Mouse (Mus musculus): ENCODE data around the gene Pigw. TPM values are rescaled to one million over a fixed set of nuclear protein-coding genes. Genes with fewer than 3 reads are reported as not detected.
A peak's percentile ranks its signal among the peaks of the same experiment; 100 is the strongest.

Gene Pigw
- total RNA-seq, 2 experiments from 2014 or later, result 6.8 to 7.7 TPM

DNA sequence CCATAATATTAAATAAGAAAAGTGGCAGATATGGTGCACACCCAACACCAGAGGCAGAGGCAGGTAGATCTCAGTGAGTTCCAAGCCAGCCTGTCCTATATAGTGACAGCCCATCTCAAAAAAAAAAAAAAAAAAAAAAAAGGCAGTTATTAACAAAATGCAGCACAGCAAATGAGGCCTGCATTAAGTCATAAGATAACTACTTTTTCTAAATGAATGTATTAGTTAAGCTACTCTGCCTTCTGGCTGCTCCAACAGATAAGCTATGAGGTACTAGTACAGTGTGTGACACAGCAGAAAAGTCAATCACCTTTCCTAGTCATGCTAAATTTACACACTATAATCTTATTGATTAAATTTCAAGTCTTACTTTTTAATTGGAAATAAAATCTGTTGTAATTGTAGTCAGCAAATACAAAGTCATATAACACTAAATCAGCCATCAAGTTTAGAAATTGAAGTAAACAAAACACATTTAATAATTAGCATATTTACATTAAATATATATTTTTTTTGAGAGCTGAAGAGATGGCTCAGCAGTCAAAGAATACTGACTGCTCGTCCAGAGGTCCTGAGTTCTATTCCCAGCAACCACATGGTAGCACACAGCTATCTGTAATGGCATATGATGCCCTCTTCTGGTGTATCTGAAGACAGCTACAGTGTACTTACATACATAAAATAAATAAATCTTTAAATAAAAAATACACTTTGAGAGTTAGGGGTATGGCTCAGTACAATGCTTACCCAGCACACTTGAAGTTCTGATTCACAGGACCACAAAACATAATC lies 6.8 kb downstream of the Pigw start:
- peak; percentile 11; the same call in 1 of the 2 replicates for TF ChIP-seq CTCF (IDR thresholded peaks at IDR 0.05)
- DNase-seq (ENCODE audit: extremely low spot score in 1 of 2, low spot score in 2 of 2), result no peak
- intact Hi-C loops (cut with DNase I), result loop anchor here (5.0 kb wide), 1 partner anchor 269 kb away; the partner anchor contains the start of gene Usp32
- H3K27ac ChIP-seq, result no peak overlapping the region
- H3K4me3 ChIP-seq, result no peak overlapping the region

DNA sequence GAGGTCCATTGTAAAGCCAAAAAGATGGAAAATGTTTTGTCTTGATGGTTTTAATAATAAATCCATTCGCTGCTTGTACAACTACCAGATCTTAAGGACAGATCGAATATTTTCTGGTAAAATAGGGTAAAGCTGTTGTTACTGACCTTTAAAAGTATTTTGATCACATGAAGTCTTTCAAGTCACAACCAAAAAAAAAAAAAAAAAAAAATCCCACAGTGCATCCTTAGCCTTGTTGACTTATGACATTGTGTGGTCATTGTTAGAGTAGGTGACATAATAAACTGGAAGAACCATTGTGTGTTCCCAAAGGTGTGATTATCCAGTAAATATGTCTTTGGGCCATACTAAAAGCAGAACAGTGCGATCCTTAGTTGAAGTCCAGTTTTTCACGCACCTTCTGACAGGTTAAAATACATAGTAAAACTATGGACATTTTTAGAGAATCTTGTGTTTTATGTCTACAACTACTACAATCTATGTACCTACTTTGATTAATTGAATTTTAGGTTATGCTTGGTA lies 8.5 kb downstream of the Pigw start:
- intact Hi-C loops (cut with DNase I), result loop anchor here (2.0 to 5.0 kb wide), 2 partner anchors 33 to 271 kb away; partner anchors contain the start of gene Usp32
- H3K4me3 ChIP-seq, result peak overlapping the region; percentile 88
- DNase-seq (ENCODE audit: extremely low spot score in 1 of 2, low spot score in 2 of 2), result no peak
- no peak for TF ChIP-seq CTCF (IDR thresholded peaks at IDR 0.05)
- peak overlapping the region; percentile 100 for H3K27ac ChIP-seq

DNA sequence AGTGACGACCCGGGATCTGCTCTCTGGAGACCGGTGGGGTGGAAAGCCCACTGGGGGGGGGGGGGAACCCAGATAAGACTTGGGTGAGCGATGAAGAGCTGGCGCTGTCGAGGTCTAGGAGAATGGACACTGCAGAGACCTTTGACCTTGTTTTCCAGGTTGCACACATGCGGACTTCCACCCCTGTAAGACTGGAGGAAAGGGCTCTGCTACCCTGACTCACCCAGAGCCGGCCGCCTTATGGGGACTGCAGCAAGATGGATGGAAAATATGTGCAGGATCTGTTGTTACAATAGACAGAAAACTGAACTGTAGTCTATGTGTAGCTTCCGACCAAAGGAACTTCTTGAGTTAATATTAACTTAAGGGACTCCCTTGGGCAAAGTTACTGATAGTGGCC lies 9.0 kb downstream of the Pigw start:
- intact Hi-C loops (cut with DNase I), result loop anchor here (2.0 to 5.0 kb wide), 2 partner anchors 34 to 271 kb away; partner anchors contain the start of gene Usp32
- TF ChIP-seq CTCF (IDR thresholded peaks at IDR 0.05), result no peak
- DNase-seq (ENCODE audit: extremely low spot score in 1 of 2, low spot score in 2 of 2), result no peak
- peak overlapping the region; percentile 88 for H3K4me3 ChIP-seq
- peak overlapping the region; percentile 100 for H3K27ac ChIP-seq

DNA sequence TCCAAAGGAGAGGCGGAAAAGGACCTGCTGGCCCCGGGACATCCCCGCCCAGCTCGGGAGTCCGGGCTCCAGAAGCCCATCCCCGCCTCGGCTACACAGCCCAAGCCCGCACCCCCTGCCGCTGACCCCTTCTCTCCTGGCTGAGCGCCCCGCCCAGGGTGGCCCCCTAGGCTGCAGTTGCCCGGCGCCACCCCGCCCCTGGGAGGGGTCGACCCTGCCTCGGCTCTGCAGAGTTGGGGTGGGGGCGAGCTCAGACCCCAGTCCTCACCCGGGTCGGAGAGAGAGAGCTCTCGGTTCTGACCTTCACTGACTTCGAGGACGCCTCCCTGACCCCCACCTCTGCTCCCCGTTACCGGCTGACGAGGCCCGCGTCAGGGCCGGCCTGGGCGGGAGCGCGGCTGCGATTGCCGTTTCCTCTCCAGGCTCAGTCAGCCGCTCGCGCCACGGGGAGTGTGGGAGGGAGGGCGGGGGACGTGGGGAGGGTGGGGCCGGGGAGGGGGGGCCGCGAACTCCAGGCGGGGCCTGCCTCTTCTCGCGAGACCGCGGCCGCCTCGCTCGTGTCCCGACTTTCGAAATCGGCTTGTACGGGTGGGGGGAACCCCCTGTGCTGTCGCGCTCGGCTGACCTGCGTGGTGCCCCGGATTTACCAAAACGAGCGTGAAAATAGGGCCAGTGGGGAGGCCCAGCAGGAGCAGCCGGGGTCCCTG lies 9.6 kb downstream of the Pigw start, which contains the start of gene Ggnbp2:
Ggnbp2 (minus strand) TSS at position 481 of the 707 bp plus-strand sequence.
- peak; percentile 88 to 92 for DNase-seq (ENCODE audit: extremely low spot score in 1 of 2, low spot score in 2 of 2)
- Histone ChIP-seq H3K4me3 (peak within 1 kb of the TSS; percentile 88), H3K27ac (peak within 1 kb of the TSS; percentile 100)
- no peak for TF ChIP-seq CTCF (IDR thresholded peaks at IDR 0.05)
- intact Hi-C loops (cut with DNase I), result loop anchor here (1.0 to 5.0 kb wide), 3 partner anchors 10 to 272 kb away; partner anchors contain the start of genes Myo19, Pigw and Usp32

DNA sequence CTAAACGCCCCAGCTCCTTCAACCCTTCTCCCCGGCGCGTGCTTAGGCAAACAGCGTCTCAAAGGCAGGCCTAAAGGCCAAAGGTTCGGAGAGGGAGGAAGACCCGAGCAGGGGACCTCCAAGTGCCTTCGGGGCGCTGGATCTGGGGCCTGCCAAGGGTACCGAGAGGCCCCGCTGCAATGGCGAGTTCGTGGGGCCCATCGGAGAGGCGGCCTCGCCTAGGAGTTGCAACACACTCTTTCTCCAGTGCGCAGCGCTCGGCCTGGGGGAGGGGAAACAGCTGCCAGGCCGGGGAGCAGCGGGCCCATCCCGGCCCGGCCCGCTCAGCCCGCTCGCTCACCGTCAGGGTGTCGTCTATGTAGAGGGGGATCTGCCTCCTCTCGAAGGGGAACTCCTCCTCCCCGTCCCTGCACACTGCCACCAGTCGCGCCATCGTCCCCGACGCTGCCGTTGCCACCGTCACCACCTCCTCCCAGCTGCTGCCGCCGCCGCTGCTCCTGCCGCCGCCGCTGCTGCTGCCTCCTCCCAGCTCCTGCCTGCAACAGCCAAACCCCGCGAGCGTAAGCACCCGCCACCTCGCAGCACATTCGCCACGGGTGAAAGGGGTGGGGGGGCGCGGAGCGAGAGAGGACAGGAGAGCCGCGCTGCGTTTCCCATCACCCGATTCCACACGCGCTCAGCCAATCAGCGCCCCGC lies 10.4 kb downstream of the Pigw start:
- peak; percentile 87 to 92 for DNase-seq (ENCODE audit: extremely low spot score in 1 of 2, low spot score in 2 of 2)
- no peak; the same call in 1 of the 2 replicates for TF ChIP-seq CTCF (IDR thresholded peaks at IDR 0.05)
- intact Hi-C loops (cut with DNase I), result loop anchor here (1.0 to 5.0 kb wide), 3 partner anchors 11 to 273 kb away; partner anchors contain the start of genes Myo19, Pigw and Usp32
- H3K27ac ChIP-seq, result peak overlapping the region; percentile 93
- peak overlapping the region; percentile 88 for H3K4me3 ChIP-seq

DNA sequence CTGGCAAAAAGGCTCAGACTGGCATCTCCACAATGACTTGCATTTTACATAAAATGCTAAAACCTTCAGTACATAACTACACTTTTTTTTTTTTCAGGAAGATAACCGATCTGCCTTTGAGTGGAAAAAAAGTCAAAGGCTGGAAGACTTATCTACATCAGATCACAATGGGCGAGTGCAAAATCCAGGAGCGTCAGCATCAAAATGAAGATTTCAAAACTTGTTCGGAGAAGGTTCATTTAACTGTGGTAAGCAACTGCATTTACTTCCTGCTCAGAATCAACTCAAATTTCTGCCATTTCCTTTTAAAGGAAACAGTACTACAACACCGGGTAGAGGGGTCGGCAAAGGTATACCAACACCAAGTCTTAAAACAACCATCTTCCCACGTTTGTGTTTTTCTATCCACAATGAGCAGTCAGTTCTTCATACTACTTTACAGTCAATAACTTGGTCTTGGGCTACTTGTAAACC lies 11.3 kb downstream of the Pigw start:
- peak overlapping the region; percentile 88 for H3K4me3 ChIP-seq
- no peak for DNase-seq (ENCODE audit: extremely low spot score in 1 of 2, low spot score in 2 of 2)
- intact Hi-C loops (cut with DNase I), result no loop called here
- no peak for TF ChIP-seq CTCF (IDR thresholded peaks at IDR 0.05)
- H3K27ac ChIP-seq, result peak overlapping the region; percentile 93; the same call in 1 of the 2 replicates

DNA sequence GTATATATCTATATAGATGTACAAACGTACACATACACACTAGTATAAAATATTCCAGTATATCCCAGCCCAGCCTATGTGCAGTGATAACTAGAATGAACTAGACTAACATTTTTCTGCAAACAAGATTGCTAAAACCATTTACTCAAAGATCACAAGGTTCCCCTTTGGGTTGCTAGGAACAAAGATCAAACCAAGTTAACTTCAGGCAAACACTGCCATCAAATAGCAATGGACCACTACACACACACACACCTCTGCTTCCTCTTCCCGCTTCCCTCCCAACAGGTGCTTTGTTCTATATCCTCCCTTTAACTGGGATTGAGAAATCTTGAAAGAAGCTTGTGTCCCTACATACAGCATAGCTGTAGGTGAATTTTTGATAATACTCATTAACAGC lies 12.5 kb downstream of the Pigw start:
- no peak for TF ChIP-seq CTCF (IDR thresholded peaks at IDR 0.05)
- Histone ChIP-seq H3K4me3 (no peak overlapping the region), H3K27ac (no peak overlapping the region)
- intact Hi-C loops (cut with DNase I), result no loop called here
- no peak for DNase-seq (ENCODE audit: extremely low spot score in 1 of 2, low spot score in 2 of 2)

DNA sequence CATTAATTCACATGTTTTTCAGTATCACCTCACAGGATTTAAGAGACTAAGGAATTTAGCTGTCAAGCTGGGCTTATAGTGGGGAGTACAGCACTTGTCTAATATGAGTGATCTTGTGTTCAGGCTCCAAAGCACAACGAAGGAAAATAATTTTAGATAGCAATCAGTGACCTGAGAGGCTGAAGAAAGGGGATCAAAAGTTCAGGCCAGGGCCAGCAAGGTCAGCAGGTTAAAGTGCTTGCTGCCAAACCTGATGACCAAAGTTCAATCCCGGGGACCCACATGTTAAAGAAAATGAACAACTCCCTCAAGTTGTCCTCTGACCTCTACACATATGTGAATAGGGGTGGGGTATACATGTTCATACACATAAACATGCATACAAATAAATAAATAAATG lies 14.8 kb downstream of the Pigw start:
- Histone ChIP-seq H3K27ac (no peak overlapping the region), H3K4me3 (no peak overlapping the region)
- intact Hi-C loops (cut with DNase I), result no loop called here
- no peak for DNase-seq (ENCODE audit: extremely low spot score in 1 of 2, low spot score in 2 of 2)
- TF ChIP-seq CTCF (IDR thresholded peaks at IDR 0.05), result no peak

DNA sequence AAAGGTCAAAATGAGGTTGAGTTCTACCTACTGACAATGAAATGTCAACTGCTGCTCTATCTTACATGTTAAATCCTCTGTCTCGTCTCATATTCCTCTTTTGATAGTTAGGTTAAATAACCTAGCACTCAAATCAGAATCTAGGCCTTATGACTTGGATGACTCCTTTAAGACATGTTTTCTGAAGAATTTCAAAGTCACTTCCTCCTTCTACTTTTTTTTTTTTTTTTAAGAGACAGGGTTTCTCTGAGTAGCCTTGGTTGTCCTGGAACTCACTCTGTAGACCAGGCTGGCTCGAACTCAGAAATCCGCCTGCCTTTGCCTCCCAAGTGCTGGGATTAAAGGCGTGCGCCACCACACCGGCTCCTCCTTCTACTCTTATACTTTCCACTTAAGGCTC lies 24.8 kb downstream of the Pigw start:
- H3K27ac ChIP-seq, result no peak overlapping the region
- DNase-seq (ENCODE audit: extremely low spot score in 1 of 2, low spot score in 2 of 2), result no peak
- no peak for TF ChIP-seq CTCF (IDR thresholded peaks at IDR 0.05)
- H3K4me3 ChIP-seq, result no peak overlapping the region
- intact Hi-C loops (cut with DNase I), result loop anchor here (2.0 kb wide), 1 partner anchor 22 kb away; no protein-coding TSS in a partner anchor

DNA sequence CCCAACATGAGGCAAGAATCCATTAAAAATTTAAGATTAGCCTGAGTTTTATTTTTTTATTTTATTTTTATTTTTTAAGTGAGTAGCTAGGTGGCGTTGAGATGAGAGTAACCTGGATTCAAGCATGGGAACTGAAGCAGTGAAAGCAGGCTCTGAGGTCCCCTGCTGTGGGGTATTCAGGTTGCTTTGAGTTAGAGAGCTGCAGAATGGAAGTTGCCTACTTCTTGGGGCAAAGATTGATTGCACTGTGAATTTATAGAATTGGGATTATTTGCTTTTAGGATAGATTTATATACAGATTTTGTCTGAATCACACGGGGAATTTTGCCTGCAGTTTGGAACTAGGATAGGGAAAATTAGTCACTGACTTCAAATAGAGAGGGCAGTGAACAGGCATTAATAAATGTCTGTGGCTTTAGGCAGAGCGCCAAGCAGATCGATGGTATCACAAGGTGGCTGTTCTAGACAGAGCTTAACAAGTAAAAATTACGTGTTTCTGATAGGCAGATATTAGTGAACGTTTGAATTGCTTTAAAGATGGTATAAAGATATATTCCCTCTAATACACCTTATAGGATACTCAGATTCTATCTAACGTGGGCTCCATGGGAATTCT lies 32.5 kb downstream of the Pigw start:
- no peak for DNase-seq (ENCODE audit: extremely low spot score in 1 of 2, low spot score in 2 of 2)

More for the DNA sequence above, 32.5 kb downstream of the Pigw start:
- TF ChIP-seq CTCF (IDR thresholded peaks at IDR 0.05), result no peak
- Histone ChIP-seq H3K27ac (no peak overlapping the region), H3K4me3 (no peak overlapping the region)
- intact Hi-C loops (cut with DNase I), result no loop called here

All from left cerebral cortex, adult 2 months (tissue).